Mouse (Mus musculus): Measurements from ENCODE around the gene Gpn2.

The Gpn2 gene

DNA sequence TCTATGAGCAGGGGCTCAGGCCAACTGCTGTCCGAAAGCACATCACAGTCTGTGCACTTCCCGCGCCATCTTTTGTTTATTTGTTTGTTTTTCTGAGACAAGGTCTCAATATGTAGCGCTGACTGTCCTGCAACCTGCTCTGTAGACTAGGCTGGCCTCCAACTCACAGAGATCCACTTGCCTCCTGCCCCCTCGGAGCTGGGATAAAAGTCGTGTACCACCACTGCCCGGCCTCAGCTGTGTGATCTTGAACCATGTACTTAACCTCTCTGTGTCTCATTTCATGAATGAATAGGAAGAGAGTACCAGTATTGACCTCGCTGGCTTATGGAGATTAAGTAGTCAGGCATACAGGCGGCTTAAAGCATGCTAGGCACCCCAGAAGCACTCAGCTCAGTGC is 42.5 kb downstream of the Gpn2 start:
- no peak for DNase-seq

DNA sequence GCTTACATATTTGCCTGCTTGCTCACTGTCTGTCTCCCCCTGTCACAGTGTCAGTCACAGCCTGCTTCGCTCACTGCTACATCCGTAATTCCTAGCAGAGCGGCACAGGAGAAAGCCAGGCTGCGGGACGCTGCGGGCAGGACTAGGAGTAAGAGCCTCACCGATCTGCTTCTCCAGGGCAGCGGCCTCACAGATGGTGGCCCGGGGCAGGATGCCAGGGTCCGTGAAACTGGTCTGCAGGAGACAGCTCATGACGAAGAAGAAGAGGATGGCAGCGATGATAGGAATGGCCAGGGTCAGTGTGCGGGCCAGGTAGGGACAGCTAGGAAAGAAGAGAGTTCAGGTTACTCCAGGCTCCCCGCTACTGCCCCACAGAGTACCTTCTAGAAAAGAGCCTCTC is 42.9 kb downstream of the Gpn2 start:
- no peak for DNase-seq

DNA sequence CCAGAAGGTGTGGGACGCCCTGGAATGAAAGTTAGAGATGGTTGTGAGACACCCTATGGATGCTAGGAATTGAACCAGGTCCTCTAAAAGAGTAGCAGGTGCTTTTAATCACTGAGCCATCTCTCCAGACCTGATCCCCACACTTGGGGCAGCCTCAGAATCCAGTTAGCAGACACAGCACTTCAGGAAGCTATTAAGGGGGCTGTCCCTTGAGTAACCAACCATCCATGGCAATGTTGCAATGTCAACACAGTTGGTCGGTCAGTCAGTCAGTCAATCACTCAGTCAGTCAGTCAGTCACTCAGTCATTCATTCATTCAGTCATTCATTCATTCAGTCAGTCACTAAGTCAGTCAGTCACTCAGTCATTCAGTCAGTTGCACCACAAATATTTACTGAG is 44.4 kb downstream of the Gpn2 start:
- DNase-seq, result no peak

DNA sequence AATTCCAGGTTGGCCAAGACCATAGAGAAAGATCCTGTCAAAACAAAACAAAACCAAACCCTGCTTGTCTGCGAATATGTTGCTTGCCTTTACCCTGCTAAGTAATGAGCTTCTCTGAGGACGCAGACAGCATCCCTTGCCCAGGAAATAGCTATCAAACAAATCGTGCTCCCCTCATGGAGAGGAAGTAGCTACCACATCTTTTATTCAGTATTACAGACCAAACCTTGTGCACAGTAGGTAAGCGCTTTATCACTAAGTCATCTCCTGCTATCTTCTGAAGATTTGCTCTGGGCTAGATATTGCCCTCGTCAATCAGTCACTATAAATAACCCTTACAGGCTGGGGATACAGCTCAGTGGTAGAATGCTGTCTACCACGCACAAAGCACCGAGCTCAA is 45.0 kb downstream of the Gpn2 start:
- DNase-seq, result no peak

DNA sequence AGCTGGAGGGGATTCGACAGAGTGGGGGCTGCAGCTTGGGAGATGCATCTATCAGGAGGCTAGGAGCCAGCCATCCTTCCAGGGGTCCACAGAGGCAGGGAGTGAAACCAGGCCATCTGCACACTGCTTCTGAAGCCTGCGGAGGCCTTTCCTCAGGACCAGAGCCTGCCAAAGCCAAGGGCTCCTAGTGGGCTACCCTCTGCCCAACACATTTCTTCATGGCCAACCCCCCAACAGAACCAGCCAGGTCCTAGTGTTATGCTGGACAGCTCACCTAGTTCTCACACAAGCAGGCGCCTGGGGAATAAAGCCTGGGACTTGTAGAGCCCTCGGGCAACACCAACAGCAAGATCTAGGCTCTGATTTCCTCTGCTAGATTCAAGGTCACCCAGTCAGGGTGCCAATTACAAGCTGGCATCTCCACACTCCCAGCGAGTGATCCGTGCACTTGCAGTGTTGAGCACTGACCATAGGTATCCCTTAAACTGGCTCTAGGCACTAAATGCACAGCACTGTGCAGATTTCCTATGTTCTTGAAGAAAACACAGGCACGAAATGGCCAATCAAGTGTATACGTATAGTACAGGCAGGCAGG is 46.3 kb downstream of the Gpn2 start:
- no peak for DNase-seq

DNA sequence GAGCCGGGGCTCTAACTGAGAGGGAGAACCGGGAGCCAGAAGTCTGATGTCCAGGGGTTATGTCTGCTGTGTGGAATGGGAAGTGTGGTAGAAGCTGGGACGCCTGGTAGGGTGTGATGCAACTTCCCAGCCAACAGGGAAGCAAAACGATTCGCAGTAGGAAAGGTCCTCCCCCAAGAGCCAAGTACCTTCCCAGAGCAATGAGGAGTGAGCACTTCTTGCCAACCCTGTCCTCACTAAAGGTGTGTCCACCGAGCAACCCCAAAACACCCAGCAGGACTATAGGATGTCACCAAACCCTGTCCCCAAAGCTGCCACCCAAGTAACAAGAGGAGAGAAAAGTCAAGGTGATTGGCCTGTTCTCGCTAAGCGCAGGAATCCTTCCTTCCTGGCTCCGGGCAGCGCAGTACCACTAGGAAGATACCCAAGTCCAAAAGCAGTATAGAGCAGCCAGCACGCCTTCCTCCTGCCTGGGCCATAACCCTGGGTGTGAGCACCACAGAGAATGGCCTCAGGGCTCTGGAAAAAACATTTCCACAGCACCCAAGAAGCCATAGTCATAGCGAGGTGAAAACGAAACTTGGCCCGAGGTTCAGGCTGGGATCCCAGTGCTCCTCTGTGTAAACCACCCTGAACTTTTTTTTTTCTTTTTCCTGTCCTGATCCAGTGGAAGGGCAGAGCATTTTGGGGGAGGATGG is 47.1 kb downstream of the Gpn2 start:
- DNase-seq, result no peak

DNA sequence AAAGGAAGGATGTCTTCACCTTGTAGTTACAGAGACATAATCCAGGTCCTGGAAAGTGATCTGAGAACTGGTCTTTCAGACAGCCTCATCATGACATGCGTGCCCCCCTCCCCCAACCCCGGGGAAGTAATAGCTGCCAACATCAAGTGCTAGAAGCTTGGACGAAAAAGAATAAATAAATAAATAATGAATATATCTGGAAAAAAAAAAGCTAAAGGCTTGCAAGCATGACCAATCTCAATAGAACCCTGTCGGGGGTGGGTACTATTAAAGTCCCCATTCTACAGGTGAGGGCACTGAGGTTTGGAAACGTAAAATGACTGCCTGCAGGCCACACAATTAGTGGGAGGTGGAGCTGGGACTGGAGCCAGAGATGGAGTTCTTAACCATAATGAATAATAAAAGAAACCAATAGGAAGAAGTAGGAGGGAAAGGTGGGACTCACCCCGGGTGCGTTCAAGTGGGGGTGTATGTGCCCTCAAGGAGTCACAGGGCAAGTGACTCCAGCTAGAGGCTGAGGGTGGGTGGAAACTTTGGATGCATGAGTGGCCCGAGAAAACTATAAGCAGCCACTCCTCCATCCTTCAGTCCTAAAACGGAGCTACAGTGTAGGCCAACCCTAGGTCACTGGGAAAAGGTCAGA is 47.7 kb downstream of the Gpn2 start:
- no peak for DNase-seq

DNA sequence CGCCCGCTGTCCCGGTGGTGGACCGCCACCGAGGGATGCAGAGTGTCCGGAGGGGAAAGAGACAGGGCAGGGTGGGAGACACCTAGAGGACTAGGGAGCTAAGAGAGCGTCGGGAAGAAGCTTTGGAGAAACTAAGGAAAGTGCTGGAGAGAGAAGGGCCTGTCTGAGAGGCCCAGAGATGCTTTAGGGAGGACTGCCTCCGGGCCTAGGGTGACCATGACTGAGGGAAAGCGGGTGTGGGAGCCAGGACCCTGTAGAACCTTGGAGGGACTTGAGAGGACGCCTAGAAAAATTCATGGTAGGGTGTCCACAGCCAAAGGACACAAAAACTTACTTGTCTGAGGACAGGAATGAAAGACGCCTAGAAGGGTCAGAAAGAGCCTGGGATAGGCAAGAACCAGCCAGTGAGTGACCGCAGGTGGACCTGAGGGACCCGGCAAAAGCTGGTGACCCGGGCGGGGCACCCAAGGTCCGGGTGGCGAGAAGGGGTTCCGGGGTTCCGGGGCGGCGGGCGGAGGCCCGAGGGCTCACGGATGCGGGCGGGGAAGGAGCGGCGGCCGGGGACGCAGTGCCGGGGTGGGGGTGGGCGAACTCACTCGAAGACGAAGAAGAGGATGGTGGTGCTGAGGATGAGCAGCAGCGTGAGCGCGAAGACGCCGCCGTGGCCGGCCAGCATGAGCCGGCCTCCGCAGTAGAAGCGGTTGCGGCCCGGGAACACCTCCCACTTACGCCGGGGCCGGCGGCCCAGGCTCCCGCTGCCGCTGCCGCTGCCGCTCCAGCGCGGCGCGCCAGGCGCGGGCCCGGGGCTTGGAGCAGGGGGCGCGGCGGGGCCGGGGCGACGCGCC is 48.5 kb downstream of the Gpn2 start:
- DNase-seq, result no peak

DNA sequence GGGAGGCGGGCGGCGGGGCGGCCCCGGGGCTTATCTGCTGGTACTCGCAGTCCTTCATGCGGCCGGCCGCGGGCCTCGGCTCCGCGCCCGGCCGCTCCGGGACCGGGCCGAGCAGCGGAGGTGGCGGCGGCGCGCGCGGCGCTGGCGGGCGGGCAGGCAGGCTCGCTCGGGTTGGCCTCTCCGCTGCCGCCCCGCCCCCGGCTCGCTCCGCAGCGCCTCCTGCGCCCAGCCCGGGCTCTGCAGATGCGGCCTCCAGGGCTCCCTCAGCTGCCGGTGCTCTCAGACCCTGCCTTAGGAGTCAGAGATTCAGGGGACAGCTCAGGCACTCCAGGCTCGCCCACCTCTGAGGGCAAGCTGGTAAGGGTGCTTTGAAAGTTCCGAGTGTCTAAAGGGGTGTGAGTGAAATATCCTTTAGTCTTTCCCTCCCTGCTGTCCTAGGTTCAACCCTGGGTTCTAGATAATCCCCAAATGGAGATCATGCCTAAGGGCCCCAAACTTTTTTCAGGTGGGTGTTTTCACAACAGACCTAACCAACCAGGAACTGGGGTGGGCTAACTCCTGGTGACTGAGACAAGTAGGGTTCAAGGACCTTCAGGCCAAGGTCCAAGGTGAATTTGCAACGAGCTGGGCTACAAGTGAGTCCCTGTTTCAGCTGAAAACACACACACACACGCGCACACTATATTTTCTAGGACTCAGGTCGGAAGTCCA is 49.3 kb downstream of the Gpn2 start:
- DNase-seq, result peak; percentile 89

DNA sequence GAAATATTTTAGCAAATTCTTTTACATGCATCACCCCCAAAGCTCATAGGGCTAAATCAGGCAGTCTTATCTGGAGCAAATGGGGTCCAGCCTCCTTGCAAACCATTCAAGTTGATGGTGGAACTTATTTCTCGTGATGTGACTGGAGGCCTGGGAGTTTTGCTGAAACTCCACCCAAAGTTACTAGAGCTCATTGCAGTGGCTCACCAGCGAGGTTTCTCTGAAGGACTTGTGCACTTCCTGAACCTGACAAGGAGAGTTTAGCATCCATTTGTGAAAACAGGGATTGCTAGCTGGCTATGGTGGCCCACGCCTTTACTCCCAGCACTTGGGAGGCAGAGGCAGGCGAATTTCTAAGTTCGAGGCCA is 49.9 kb downstream of the Gpn2 start:
- DNase-seq, result no peak
